ENCODE assay signal across 10 mouse cellular contexts in genomic region chr2:91928534-91929350, GRCm38 (mm10). TPM values are rescaled to one million over a fixed set of nuclear protein-coding genes. Genes with fewer than 3 reads are reported as not detected.
DNase-seq lines count a peak whose midpoint lies in the region; ATAC-seq and TF ChIP-seq lines count a peak whose summit lies in the region.
"Had no signal": no experiment of that assay in that cellular context is flagged by ENCODE, and none has a peak within 500 bp of the region (broad histone marks: within the 10 kb centered on the region; RNA-seq: fewer than 3 reads in every experiment).

No protein-coding gene starts in this region.

- H3K4me1 ChIP-seq in forebrain, embryonic 14.5 days (ENCODE audit: control insufficient read depth, insufficient read depth, low read length), result peaks cover 14% of the 10 kb centered on the region
- peaks cover 29% of the 10 kb centered on the region for H3K4me1 ChIP-seq in forebrain, embryonic 16.5 days (replicated peaks; ENCODE audit: control insufficient read depth, insufficient read depth, low read length)
- H3K4me1 ChIP-seq in ES-E14 (ENCODE audit: control insufficient read depth in 2 of 2, insufficient read depth in 2 of 2, low read length in 2 of 2, poor library complexity in 1 of 2), result peaks cover 4 to 36% of the 10 kb centered on the region in 2 experiments
- H3K4me1 ChIP-seq in embryonic facial prominence, embryonic 10.5 days, result peaks cover 62% of the 10 kb centered on the region
- H3K4me1 ChIP-seq in kidney, embryonic 14.5 days (ENCODE audit: control insufficient read depth, insufficient read depth, low read length), result peaks cover 26% of the 10 kb centered on the region

- 79% methylated on average over 23 of the region's 23 CpGs for WGBS in forebrain, embryonic 14.5 days
- WGBS in forebrain, embryonic 16.5 days, result 77% methylated on average over 23 of the region's 23 CpGs
- 76% methylated on average over 23 of the region's 23 CpGs for WGBS in embryonic facial prominence, embryonic 10.5 days
- WGBS in kidney, embryonic 14.5 days, result 73% methylated on average over 23 of the region's 23 CpGs

- intact Hi-C loops in left cerebral cortex, adult 2 months (cut with DNase I), result loop anchor here (5.0 to 10.0 kb wide), 3 partner anchors 129 to 244 kb away; partner anchors contain the start of genes Atg13 and Harbi1
- intact Hi-C loops in left cerebral cortex, postnatal 14 days (cut with DNase I), result loop anchor here (5.0 kb wide), 1 partner anchor 129 kb away; no protein-coding TSS in a partner anchor

- H3K9ac ChIP-seq in forebrain, embryonic 14.5 days (ENCODE audit: low read length), result no peak overlapping the region
- H3K9ac ChIP-seq in forebrain, embryonic 16.5 days (replicated peaks; ENCODE audit: low read depth, low read length), result no peak overlapping the region
- no peak overlapping the region for H3K9ac ChIP-seq in ES-E14 (ENCODE audit: insufficient read depth, low read depth, low read length, poor library complexity, severe bottlenecking)
- no peak overlapping the region for H3K9ac ChIP-seq in kidney, embryonic 14.5 days (ENCODE audit: low read depth, low read length)
- H3K9ac ChIP-seq: limb, embryonic 15.5 days had no signal

- no peak for DNase-seq in forebrain, embryonic 14.5 days (ENCODE audit: low spot score)
- DNase-seq in left cerebral cortex, adult 2 months (ENCODE audit: extremely low spot score in 1 of 2, low spot score in 2 of 2), result peak; percentile 40 to 43
- no peak for DNase-seq in left cerebral cortex, postnatal 14 days (ENCODE audit: low spot score in 2 of 2)
- DNase-seq in ES-E14 (ENCODE audit: low read depth, low spot score), result no peak
- no peak for DNase-seq in embryonic facial prominence, embryonic 10.5 days (ENCODE audit: low spot score)
- DNase-seq in gastrocnemius, postnatal 25 days, result no peak

- peaks cover 15% of the 10 kb centered on the region for H3K27me3 ChIP-seq in forebrain, embryonic 14.5 days (replicated peaks; ENCODE audit: control insufficient read depth, insufficient read depth, low read length)
- peaks cover 10% of the 10 kb centered on the region; the same call in 1 of the 2 replicates for H3K27me3 ChIP-seq in forebrain, embryonic 16.5 days (replicated peaks; ENCODE audit: control insufficient read depth, insufficient read depth, low read length)
- H3K27me3 ChIP-seq in embryonic facial prominence, embryonic 10.5 days (replicated peaks; ENCODE audit: low read depth, poor library complexity, severe bottlenecking), result peaks cover 23% of the 10 kb centered on the region
- peaks cover under 1% of the 10 kb centered on the region for H3K27me3 ChIP-seq in kidney, embryonic 14.5 days (ENCODE audit: control insufficient read depth, insufficient read depth, low read length)

- peaks cover 4% of the 10 kb centered on the region; the same call in 1 of the 2 replicates for H3K36me3 ChIP-seq in forebrain, embryonic 14.5 days (ENCODE audit: control insufficient read depth, insufficient read depth, low read length)
- H3K36me3 ChIP-seq in forebrain, embryonic 16.5 days (ENCODE audit: control insufficient read depth, insufficient read depth), result no peaks in the 10 kb centered on the region
- no peaks in the 10 kb centered on the region; the same call in 1 of the 2 replicates for H3K36me3 ChIP-seq in ES-E14 (ENCODE audit: control insufficient read depth, insufficient read depth, low read length, poor library complexity, severe bottlenecking)
- peaks cover 40% of the 10 kb centered on the region for H3K36me3 ChIP-seq in embryonic facial prominence, embryonic 10.5 days (replicated peaks)
- peaks cover 11% of the 10 kb centered on the region for H3K36me3 ChIP-seq in kidney, embryonic 14.5 days (ENCODE audit: control insufficient read depth, insufficient read depth, low read length)

- peak overlapping the region; percentile 9; the same call in 1 of the 2 replicates for H3K27ac ChIP-seq in forebrain, embryonic 14.5 days (ENCODE audit: low read depth, low read length)
- H3K27ac ChIP-seq in forebrain, embryonic 16.5 days (ENCODE audit: low read length), result no peak overlapping the region
- peak overlapping the region; percentile 73 for H3K27ac ChIP-seq in left cerebral cortex, adult 2 months
- no peak overlapping the region for H3K27ac ChIP-seq in ES-E14 (ENCODE audit: insufficient read depth, low read depth, low read length, poor library complexity, severe bottlenecking)
- H3K27ac ChIP-seq in embryonic facial prominence, embryonic 10.5 days (replicated peaks), result peak overlapping the region; percentile 12; the same call in 1 of the 2 replicates
- H3K27ac ChIP-seq in kidney, embryonic 14.5 days (ENCODE audit: low read depth, low read length), result no peak overlapping the region
- H3K27ac ChIP-seq: limb, embryonic 15.5 days had no signal

- ATAC-seq in forebrain, embryonic 14.5 days, result no peak
- ATAC-seq in forebrain, embryonic 16.5 days, result no peak
- no peak for ATAC-seq in kidney, embryonic 14.5 days (ENCODE audit: low FRiP score, low TSS enrichment)

- no peak overlapping the region for H3K4me3 ChIP-seq in forebrain, embryonic 14.5 days (ENCODE audit: low read depth, low read length)
- H3K4me3 ChIP-seq in forebrain, embryonic 16.5 days (replicated peaks; ENCODE audit: low read length), result no peak overlapping the region
- peak overlapping the region; percentile 16; the same call in 1 of the 2 replicates for H3K4me3 ChIP-seq in left cerebral cortex, adult 2 months
- peak overlapping the region; percentile 46 to 49; a peak in 2 of 4 replicates for H3K4me3 ChIP-seq in ES-E14 (ENCODE audit: insufficient read depth in 1 of 2, low read depth in 1 of 2, low read length in 2 of 2, poor library complexity in 1 of 2, severe bottlenecking in 1 of 2)
- peak overlapping the region; percentile 97 for H3K4me3 ChIP-seq in embryonic facial prominence, embryonic 10.5 days
- H3K4me3 ChIP-seq in kidney, embryonic 14.5 days (ENCODE audit: low read length), result no peak overlapping the region

- no peak overlapping the region for H3K4me2 ChIP-seq in forebrain, embryonic 14.5 days (ENCODE audit: low read length)
- H3K4me2 ChIP-seq in forebrain, embryonic 16.5 days (ENCODE audit: low read length), result no peak overlapping the region
- H3K4me2 ChIP-seq in kidney, embryonic 14.5 days (replicated peaks; ENCODE audit: low read depth, low read length), result no peak overlapping the region

- TF ChIP-seq CTCF in left cerebral cortex, adult 2 months (IDR thresholded peaks at IDR 0.05), result no peak

- no peaks in the 10 kb centered on the region for H3K9me3 ChIP-seq in forebrain, embryonic 14.5 days (replicated peaks; ENCODE audit: control insufficient read depth, low read length)
- H3K9me3 ChIP-seq in forebrain, embryonic 16.5 days (ENCODE audit: control insufficient read depth, low read length), result no peaks in the 10 kb centered on the region
- H3K9me3 ChIP-seq in ES-E14 (ENCODE audit: control insufficient read depth, insufficient read depth, low read depth, low read length), result no peaks in the 10 kb centered on the region
- H3K9me3 ChIP-seq in embryonic facial prominence, embryonic 10.5 days, result no peaks in the 10 kb centered on the region
- H3K9me3 ChIP-seq in kidney, embryonic 14.5 days (ENCODE audit: control insufficient read depth, low read length), result no peaks in the 10 kb centered on the region
- H3K9me3 ChIP-seq: limb, embryonic 15.5 days had no signal

- in situ Hi-C loops in ES-E14 (cut with MboI; ENCODE audit: low sequenced_read_pairs in 2 of 2, unreplicated experiment in 2 of 2), result no loop called here

TF ChIP-seq in ES-E14, 5 proteins besides CTCF, POLR2A, EP300 and RAD21 (continues in another document):
- TF ChIP-seq ZC3H11A (IDR thresholded peaks at IDR 0.05; ENCODE audit: borderline replicate concordance, low read depth, low read length), result no peak

RNA-seq across cellular contexts. Expression of gene Chrm4, which starts 1.7 kb away (rescaled TPM):
- 0.83 and 1.2 TPM in 2 replicates for polyA plus RNA-seq in forebrain, embryonic 14.5 days (2014; fragmentation: Nextera tagmentation; extraction: Ambion mirVana)
- 2.4 and 2.6 TPM in 2 replicates for polyA plus RNA-seq in forebrain, embryonic 16.5 days (2015; fragmentation: Nextera tagmentation; extraction: Ambion mirVana)
- 10 to 100 TPM; 47.9 to 59.9 TPM for total RNA-seq in left cerebral cortex, adult 2 months (2021)
- 10 to 100 TPM; 37.3 to 42.0 TPM for total RNA-seq in left cerebral cortex, postnatal 14 days (2021)
- total RNA-seq in ES-E14 (2012; rRNA removed), result 5.6 and 9.5 TPM in 2 replicates
- polyA plus RNA-seq in embryonic facial prominence, embryonic 10.5 days (2016; fragmentation: Nextera tagmentation; extraction: Ambion mirVana), result 0.74 and 1.4 TPM in 2 replicates
- not detected for total RNA-seq in gastrocnemius, postnatal 25 days (2021)
- not detected in 2 replicates for polyA plus RNA-seq in kidney, embryonic 14.5 days (2014; fragmentation: Nextera tagmentation; extraction: Ambion mirVana)

RNA-seq across cellular contexts. Expression of gene Mdk, which starts 3.4 kb away (rescaled TPM):
- polyA plus RNA-seq in forebrain, embryonic 14.5 days (2014; fragmentation: Nextera tagmentation; extraction: Ambion mirVana), result 349 and 462 TPM in 2 replicates
- polyA plus RNA-seq in forebrain, embryonic 16.5 days (2015; fragmentation: Nextera tagmentation; extraction: Ambion mirVana), result 256 and 290 TPM in 2 replicates
- total RNA-seq in left cerebral cortex, adult 2 months (2021), result 10 to 100 TPM; 16.5 to 21.5 TPM
- 10 to 100 TPM; 24.9 to 26.3 TPM for total RNA-seq in left cerebral cortex, postnatal 14 days (2021)
- total RNA-seq in ES-E14 (2012; rRNA removed), result 345 and 362 TPM in 2 replicates
- polyA plus RNA-seq in embryonic facial prominence, embryonic 10.5 days (2016; fragmentation: Nextera tagmentation; extraction: Ambion mirVana), result 2,212 and 2,218 TPM in 2 replicates
- total RNA-seq in gastrocnemius, postnatal 25 days (2021), result 1 to 10 TPM; 3.3 to 3.4 TPM
- 1,361 and 1,922 TPM in 2 replicates for polyA plus RNA-seq in kidney, embryonic 14.5 days (2014; fragmentation: Nextera tagmentation; extraction: Ambion mirVana)

RNA-seq across cellular contexts. Expression of gene Gm9821, which starts 16.8 kb away (rescaled TPM):
- polyA plus RNA-seq in forebrain, embryonic 14.5 days (2014; fragmentation: Nextera tagmentation; extraction: Ambion mirVana), result 0.20 and 0.30 TPM in 2 replicates
- 0.37 and 0.46 TPM in 2 replicates for polyA plus RNA-seq in forebrain, embryonic 16.5 days (2015; fragmentation: Nextera tagmentation; extraction: Ambion mirVana)
- total RNA-seq in left cerebral cortex, adult 2 months (2021), result not detected
- total RNA-seq in left cerebral cortex, postnatal 14 days (2021), result not detected
- total RNA-seq in ES-E14 (2012; rRNA removed), result 0.18 and 0.79 TPM in 2 replicates
- polyA plus RNA-seq in embryonic facial prominence, embryonic 10.5 days (2016; fragmentation: Nextera tagmentation; extraction: Ambion mirVana), result 0.23 and 0.41 TPM in 2 replicates
- not detected for total RNA-seq in gastrocnemius, postnatal 25 days (2021)
- 0.31 and 0.49 TPM in 2 replicates for polyA plus RNA-seq in kidney, embryonic 14.5 days (2014; fragmentation: Nextera tagmentation; extraction: Ambion mirVana)
- total RNA-seq: gastrocnemius, postnatal 4 days had no signal

RNA-seq across cellular contexts. Expression of gene Dgkz, which starts 46.9 kb away (rescaled TPM):
- polyA plus RNA-seq in forebrain, embryonic 14.5 days (2014; fragmentation: Nextera tagmentation; extraction: Ambion mirVana), result 26.7 and 29.1 TPM in 2 replicates
- 28.7 and 33.6 TPM in 2 replicates for polyA plus RNA-seq in forebrain, embryonic 16.5 days (2015; fragmentation: Nextera tagmentation; extraction: Ambion mirVana)
- 100 to 1,000 TPM; 553 to 561 TPM for total RNA-seq in left cerebral cortex, adult 2 months (2021)
- 100 to 1,000 TPM; 342 to 377 TPM for total RNA-seq in left cerebral cortex, postnatal 14 days (2021)
- total RNA-seq in ES-E14 (2012; rRNA removed), result 47.0 and 59.0 TPM in 2 replicates
- polyA plus RNA-seq in embryonic facial prominence, embryonic 10.5 days (2016; fragmentation: Nextera tagmentation; extraction: Ambion mirVana), result 42.1 and 45.0 TPM in 2 replicates
- 10 to 100 TPM; 32.3 to 34.8 TPM for total RNA-seq in gastrocnemius, postnatal 25 days (2021)
- 35.6 and 57.5 TPM in 2 replicates for polyA plus RNA-seq in kidney, embryonic 14.5 days (2014; fragmentation: Nextera tagmentation; extraction: Ambion mirVana)

Comparison
In these comparisons a context has a peak if more than half of its experiments do, and no peak if none do; other contexts are left out.
1. DNase-seq: peak in left cerebral cortex, adult 2 months (2 of 2); none in forebrain, embryonic 14.5 days (single experiment), left cerebral cortex, postnatal 14 days (0 of 2), ES-E14 (single experiment), embryonic facial prominence, embryonic 10.5 days (single experiment) and gastrocnemius, postnatal 25 days (single experiment).
2. H3K27ac ChIP-seq: peak in forebrain, embryonic 14.5 days (single experiment), left cerebral cortex, adult 2 months (single experiment) and embryonic facial prominence, embryonic 10.5 days (single experiment); none in forebrain, embryonic 16.5 days (single experiment), ES-E14 (single experiment) and kidney, embryonic 14.5 days (single experiment).
3. H3K4me3 ChIP-seq: peak in left cerebral cortex, adult 2 months (single experiment), ES-E14 (2 of 2) and embryonic facial prominence, embryonic 10.5 days (single experiment); none in forebrain, embryonic 14.5 days (single experiment), forebrain, embryonic 16.5 days (single experiment) and kidney, embryonic 14.5 days (single experiment).
4. RNA of gene Mdk, which starts 3.4 kb away (total RNA-seq): 345 to 362 TPM in ES-E14; 24.9 to 26.3 TPM in left cerebral cortex, postnatal 14 days, 16.5 to 21.5 TPM in left cerebral cortex, adult 2 months and 3.3 to 3.4 TPM in gastrocnemius, postnatal 25 days; every median in the first group is over 10 times any median in the second.